Mouse (Mus musculus) testis, adult 2 months (tissue): ENCODE results near the gene Rrp1b.

Experiments used
- CTCF ChIP-seq: fragments of 200-500 bp; IDR thresholded peaks from 2 replicates; pipeline ENCODE4 v1.5.1; 2012; ENCODE audit warnings: low read depth, mild to moderate bottlenecking, inconsistent platforms, low read length, moderate library complexity; ENCODE audit not compliant: control insufficient read depth, insufficient read depth, insufficient replicate concordance
- POLR2A ChIP-seq: fragments of 200-500 bp; IDR thresholded peaks from 2 replicates; pipeline ENCODE4 v1.6.1; 2012; ENCODE audit warnings: low read depth, mild to moderate bottlenecking, inconsistent platforms, low read length, moderate library complexity; ENCODE audit not compliant: control insufficient read depth

- no peak for TF ChIP-seq POLR2A
- TF ChIP-seq CTCF, result no peak
These were observed 40.1 kb upstream of the Rrp1b start for GRCm38 (mm10) chr17:31995784-31996183.
